Mouse (Mus musculus): ENCODE measurements at regions not wholly inside any gene's neighbourhood (a gene's known extent, or its start where the extent isn't known, plus 50 kb on each side); places are given as distances from the start of the nearest gene placed in this dataset.

GRCm38 (mm10) chr11:66605998-66606397, 80.2 kb upstream of the Shisa6 start:
- no peak for DNase-seq (ENCODE audit: low spot score in 2 of 2)

DNA sequence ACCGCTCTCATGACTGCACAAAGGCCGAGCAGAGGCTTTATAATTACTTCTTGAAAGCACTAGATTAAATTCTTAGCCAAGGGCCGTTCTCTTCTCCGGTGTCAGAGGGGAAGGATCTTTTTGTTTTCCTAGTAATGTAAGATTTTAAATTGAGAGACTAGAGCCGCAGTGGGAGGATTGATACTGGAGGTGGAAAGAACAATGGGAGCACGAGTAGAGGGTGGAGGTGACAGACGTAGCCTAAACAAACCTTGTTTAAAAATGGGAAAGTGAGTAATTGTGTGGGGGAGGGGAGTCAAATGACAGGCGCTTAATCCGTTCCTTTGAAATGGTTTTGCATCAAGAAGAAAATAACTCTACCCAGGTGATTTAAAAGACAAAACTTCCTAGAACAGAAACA, 80.9 kb upstream of the Shisa6 start:
- no peak for DNase-seq (ENCODE audit: low spot score in 2 of 2)

DNA sequence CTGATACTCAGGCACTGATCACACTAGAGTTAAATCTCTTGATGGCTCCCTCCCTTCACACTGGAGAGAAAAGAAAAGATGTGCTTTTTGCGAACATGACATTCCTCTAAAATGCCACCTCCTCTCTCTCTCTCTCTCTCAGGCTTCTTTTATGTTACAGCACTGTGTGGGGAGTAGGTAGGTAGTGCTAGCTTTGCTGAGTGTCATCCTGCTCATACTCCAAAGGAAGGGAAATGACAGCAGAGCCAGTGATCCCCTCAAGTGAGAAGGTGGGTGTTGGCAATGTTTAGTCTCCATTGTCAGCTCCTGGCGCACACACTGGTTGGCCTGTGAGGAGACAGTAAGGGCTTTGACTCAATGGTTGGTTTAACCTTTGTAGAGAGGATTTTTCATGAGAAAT, 84.0 kb upstream of the Shisa6 start:
- DNase-seq (ENCODE audit: low spot score in 2 of 2), result no peak

- no peak for DNase-seq (ENCODE audit: low spot score in 2 of 2)
Observed at GRCm38 (mm10) chr11:66613150-66613549, 87.4 kb upstream of the Shisa6 start.

GRCm38 (mm10) chr11:66625491-66625890, 99.7 kb upstream of the Shisa6 start:
- no peak for DNase-seq (ENCODE audit: low spot score in 2 of 2)

DNA sequence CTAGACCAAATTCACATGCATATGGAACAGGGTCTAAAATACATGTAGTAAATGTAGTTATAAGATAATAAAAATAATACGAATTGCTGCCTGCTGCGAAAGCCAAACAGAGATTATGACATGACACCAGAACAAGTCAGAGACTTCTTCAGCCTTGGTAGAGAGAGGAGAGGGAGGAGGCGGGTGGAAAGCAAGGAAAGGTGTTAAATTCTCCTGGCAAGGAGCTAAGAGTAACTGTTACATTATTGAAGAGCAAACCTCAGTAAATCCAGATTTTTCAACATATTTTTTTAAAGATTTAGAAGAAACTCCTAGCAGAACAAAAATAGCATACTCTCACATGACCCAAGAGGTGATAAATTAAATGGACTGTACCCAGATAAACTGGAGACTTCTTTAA, 131.0 kb upstream of the Shisa6 start:
- no peak for DNase-seq (ENCODE audit: low spot score in 2 of 2)

DNA sequence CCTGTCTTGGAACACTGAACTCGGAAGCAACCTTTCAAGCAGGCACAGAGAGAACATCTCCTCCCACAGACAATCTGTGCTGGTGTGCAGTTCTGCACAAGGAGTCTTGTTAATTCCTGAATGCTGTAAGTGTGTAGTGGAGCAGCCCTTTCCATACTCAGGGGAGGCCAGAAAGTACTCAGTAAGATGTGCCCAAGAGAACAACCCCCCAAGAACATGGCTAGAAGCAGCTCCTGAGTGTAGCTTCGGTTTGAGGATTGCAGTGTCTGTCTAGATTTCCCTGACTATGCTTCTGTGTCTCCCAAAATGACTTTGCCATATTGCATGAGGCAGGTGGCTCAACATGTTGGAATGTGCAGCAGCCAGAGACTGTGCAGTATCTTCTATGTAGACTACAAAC, 148.8 kb upstream of the Shisa6 start:
- peak in 1 of 2 experiments; percentile 22 for DNase-seq (ENCODE audit: low spot score in 2 of 2)

GRCm38 (mm10) chr11:66680057-66680621, 154.4 kb upstream of the Shisa6 start:
- no peak for DNase-seq (ENCODE audit: low spot score in 2 of 2)

- no peak for DNase-seq (ENCODE audit: low spot score in 2 of 2)
Observed at GRCm38 (mm10) chr11:66681892-66682291, 156.1 kb upstream of the Shisa6 start.

DNA sequence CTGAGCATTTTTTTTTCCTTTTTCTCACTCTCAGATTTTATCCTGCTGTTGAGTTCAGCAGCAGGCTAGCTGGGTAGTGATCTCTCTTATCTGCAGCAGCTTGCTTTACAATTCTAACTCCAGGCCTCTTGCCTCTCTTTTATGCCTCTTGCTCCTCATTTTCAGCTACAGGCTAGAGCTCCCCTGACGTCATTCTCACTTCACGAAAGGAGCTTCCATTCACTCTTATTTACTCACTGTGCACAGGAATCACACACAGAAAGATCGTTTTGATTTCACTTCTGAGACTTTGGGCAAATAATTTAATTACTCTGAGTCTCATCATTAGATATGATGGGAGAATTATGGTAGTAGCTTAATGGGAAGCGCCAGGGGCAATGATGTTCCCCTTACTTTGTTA, 158.4 kb upstream of the Shisa6 start:
- DNase-seq (ENCODE audit: low spot score in 2 of 2), result no peak

DNA sequence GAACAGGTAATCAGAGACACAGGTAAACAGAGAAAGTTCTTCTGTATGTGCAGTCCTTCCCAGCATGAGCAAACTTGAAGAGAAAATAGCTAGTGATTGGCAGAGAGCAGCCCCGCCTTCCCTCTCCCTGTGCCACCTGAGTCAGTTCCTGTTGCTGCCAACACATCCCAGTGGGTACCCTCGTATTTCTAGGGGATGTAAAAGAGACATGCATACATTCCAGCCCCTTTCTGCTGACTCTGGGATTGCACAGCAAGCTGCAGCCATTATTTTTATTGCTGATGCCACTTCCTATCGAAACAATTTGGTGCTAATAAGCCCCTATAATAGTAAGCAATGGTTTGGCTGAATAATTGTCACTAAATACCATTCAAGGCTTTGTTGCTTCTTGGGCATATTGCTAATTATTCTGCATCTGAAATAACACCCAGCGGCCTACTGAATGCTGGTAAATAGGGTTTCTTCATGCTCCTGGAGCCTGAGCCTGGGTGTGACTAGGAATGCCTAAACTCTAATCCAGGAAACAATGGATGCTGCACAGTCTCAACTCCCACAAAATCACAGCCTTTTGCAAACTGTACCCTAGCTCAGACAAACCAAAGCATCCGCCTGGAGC, 169.0 kb upstream of the Shisa6 start:
- no peak for DNase-seq (ENCODE audit: low spot score in 2 of 2)

GRCm38 (mm10) chr11:66696791-66697190, 171.0 kb upstream of the Shisa6 start:
- DNase-seq (ENCODE audit: low spot score in 2 of 2), result no peak

- no peak for DNase-seq (ENCODE audit: low spot score in 2 of 2)
Observed at GRCm38 (mm10) chr11:66745479-66745878, 166.3 kb upstream of the Pirt start.

DNA sequence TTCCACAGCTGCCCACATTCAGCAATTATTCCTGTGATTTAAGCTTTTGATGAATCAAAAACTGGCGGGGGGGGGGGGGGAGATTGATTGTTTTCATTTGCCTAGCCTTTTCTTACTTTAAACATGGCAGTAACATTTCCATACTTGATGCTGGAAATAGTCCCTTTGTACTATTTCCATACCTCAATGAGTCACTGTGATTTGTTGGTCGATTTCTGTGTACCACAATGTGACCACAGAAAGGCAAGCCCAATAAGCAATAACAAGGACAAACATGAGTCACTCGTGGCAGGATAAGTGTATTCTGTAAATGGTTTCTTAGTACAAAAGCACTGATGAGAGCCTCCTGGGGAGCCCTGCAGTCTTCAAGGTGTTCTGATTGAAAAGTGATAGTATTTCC, 121.8 kb upstream of the Pirt start:
- DNase-seq (ENCODE audit: low spot score in 2 of 2), result no peak

DNA sequence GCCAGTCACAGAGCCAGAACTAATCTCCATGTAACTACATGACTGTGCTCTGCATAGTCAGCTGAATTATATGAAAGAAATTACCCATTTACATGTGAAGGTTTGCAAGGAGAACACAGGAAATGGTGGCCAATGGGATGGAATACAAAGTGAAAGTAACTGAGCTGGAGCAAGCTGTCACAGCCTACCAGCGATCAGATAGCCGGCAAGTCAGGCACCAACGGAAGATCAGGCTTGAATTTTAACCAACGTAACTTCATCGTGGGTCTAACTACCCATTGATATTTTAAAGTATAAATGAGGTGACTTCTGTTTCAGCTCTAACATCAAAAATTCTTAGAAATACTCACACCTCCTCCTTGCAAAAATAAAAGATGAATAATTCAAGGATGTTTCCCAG, 104.9 kb upstream of the Pirt start:
- no peak for DNase-seq (ENCODE audit: low spot score in 2 of 2)

- no peak for DNase-seq (ENCODE audit: low spot score in 2 of 2)
Observed at GRCm38 (mm10) chr11:66813310-66813709, 98.5 kb upstream of the Pirt start.

DNA sequence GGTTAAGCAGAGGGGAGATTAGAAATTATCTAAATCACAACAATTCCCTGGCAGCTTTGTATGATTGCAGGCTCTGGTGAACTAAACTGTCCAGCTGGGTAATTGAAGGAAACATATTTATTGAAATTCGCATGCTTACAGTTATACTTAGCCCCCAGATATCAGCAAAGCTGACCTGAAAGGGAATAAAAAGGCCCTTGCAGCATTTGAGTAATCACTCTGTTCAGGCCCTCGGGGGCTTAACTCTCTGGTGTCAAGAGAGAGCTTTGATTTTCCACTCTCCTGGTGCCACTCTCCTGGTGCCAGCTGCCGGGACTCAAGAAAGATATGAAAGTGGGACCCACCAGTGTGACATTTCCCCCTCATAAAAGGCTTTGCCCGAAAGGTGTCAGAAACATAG, 98.0 kb upstream of the Pirt start:
- DNase-seq (ENCODE audit: low spot score in 2 of 2), result no peak

GRCm38 (mm10) chr11:66835864-66836263, 75.9 kb upstream of the Pirt start:
- DNase-seq (ENCODE audit: low spot score in 2 of 2), result no peak

- DNase-seq (ENCODE audit: low spot score in 2 of 2), result no peak
Observed at GRCm38 (mm10) chr11:66836633-66837380, 75.0 kb upstream of the Pirt start.

DNA sequence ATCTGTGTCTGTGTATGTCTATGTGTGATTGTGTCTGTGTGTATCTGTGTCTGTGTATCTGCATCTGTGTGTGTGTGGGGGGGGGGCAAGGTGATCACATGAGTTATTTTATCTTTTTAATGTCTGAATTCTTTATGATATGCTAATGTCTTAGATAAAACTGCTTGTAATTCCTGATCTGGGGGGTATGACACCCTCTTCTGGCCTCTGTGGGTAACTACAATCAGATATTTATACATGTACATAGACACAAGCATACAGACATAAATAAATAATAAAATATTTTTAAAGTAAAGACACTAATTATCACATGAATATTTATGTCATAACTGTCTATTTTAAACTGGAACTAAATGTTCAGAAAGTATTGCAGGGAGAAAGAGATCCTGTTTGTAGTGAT, 66.5 kb upstream of the Pirt start:
- no peak for DNase-seq (ENCODE audit: low spot score in 2 of 2)

- DNase-seq (ENCODE audit: low spot score in 2 of 2), result peak in 1 of 2 experiments; percentile 5
Observed at GRCm38 (mm10) chr11:66846043-66846775, 65.6 kb upstream of the Pirt start.
